8 mouse cellular contexts compared by ENCODE assay signal in the genomic region with DNA sequence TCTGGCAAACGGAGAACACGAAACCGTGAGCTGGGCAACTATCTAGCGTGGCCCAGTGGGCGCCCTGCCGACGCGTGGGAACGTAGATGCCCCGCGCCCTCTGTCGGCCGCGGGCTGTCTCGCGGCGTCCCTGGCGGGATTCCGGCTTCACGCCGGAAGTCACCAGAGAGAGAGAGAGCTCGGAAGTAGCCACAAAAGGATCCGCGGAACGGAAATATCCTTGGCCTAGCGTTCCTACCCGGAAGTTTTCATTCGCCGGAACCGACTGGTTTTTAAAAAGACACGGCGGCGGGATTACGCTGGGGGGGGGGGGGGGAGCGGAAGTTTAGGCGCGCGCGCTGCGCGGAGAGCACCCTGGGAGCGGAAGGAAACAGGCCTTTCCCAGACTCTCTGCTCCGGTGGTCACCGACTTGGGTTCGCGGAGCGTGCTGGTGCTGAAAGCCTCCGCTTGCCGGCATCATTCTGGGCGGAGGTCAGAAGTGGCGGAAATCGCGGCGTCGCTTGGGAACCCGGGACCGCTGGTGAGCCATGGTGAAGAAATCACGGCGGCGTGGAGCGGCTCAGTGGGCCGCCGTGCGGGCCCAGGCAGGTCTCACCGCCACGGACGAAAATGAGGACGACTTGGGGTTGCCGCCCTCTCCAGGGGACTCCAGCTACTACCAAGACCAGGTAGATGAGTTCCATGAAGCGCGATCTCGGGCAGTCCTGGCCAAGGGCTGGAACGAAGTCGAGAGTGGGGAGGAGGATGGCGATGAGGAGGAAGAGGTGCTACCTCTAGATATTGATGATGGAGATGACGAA. TPM values are rescaled to one million over a fixed set of nuclear protein-coding genes. Genes with fewer than 3 reads are reported as not detected.
DNase-seq lines count a peak whose midpoint lies in the region; ATAC-seq and TF ChIP-seq lines count a peak whose summit lies in the region.

A gene (plus strand): TSS at position 377 of the 801 bp plus-strand sequence.

- TF ChIP-seq CTCF in G1E (IDR thresholded peaks at IDR 0.05; ENCODE audit: low read depth, low read length): peak; percentile 65
- TF ChIP-seq CTCF in layer of hippocampus, adult 2 months (conservative IDR thresholded peaks at IDR 0.05): peak; percentile 87
- TF ChIP-seq CTCF in lung, embryonic 14.5 days (IDR thresholded peaks at IDR 0.05; ENCODE audit: low read depth): peak; percentile 86
- peak; percentile 91 for TF ChIP-seq CTCF in olfactory bulb, adult 2 months (IDR thresholded peaks at IDR 0.05; ENCODE audit: insufficient read depth, low read depth, low read length)
- peak; percentile 97 for TF ChIP-seq CTCF in thymus, adult 2 months (IDR thresholded peaks at IDR 0.05; ENCODE audit: borderline replicate concordance, control insufficient read depth, extremely low read depth, insufficient read depth, low read length, poor library complexity)

- no peaks in the 10 kb centered on the region for H3K9me3 ChIP-seq in G1E (replicated peaks)
- H3K9me3 ChIP-seq in forebrain, embryonic 16.5 days (ENCODE audit: control insufficient read depth, low read length): no peaks in the 10 kb centered on the region
- H3K9me3 ChIP-seq in lung, embryonic 14.5 days (ENCODE audit: low read depth, low read length): no peaks in the 10 kb centered on the region

- peak; percentile 85 for DNase-seq in G1E (ENCODE audit: low spot score)
- peak; percentile 88 to 95 for DNase-seq in cerebellum, adult 18-20 months
- DNase-seq in heart, postnatal 36 days: peak; percentile 94 to 95
- peak; percentile 93 to 94 for DNase-seq in layer of hippocampus, adult 2 months (ENCODE audit: low spot score in 2 of 2)
- peak; percentile 100 for DNase-seq in lung, embryonic 14.5 days
- DNase-seq in thymus, adult 2 months: peak; percentile 90

- intact Hi-C loops in heart, postnatal 36 days (cut with DNase I): no loop called here

- H3K27ac ChIP-seq in forebrain, embryonic 16.5 days (ENCODE audit: low read length): peak within 1 kb of the TSS; percentile 91
- H3K27ac ChIP-seq in layer of hippocampus, adult 2 months: peak within 1 kb of the TSS; percentile 97
- peak within 1 kb of the TSS; percentile 91 for H3K27ac ChIP-seq in lung, embryonic 14.5 days (ENCODE audit: low read depth)
- peak within 1 kb of the TSS; percentile 85 for H3K27ac ChIP-seq in olfactory bulb, adult 2 months (ENCODE audit: insufficient read depth, low read depth, low read length)
- H3K27ac ChIP-seq in thymus, adult 2 months (ENCODE audit: control insufficient read depth, insufficient read depth, low read length): peak within 1 kb of the TSS; percentile 95

- peak; percentile 87 for ATAC-seq in G1E (ENCODE audit: extremely low read depth, insufficient number of reproducible peaks, low FRiP score, poor library complexity, severe bottlenecking)
- ATAC-seq in forebrain, embryonic 16.5 days: peak; percentile 95
- ATAC-seq in lung, embryonic 14.5 days (ENCODE audit: insufficient read depth): peak; percentile 96

- WGBS in forebrain, embryonic 16.5 days: under 1% methylated on average over 76 of the region's 76 CpGs
- under 1% methylated on average over 75 of the region's 76 CpGs for WGBS in lung, embryonic 14.5 days
- WGBS in olfactory bulb, adult 2 months: under 1% methylated on average over 75 of the region's 76 CpGs
- WGBS in thymus, adult 2 months: under 1% methylated on average over 76 of the region's 76 CpGs

- H3K9ac ChIP-seq in forebrain, embryonic 16.5 days (replicated peaks; ENCODE audit: low read depth, low read length): peak within 1 kb of the TSS; percentile 90
- peak within 1 kb of the TSS; percentile 90 for H3K9ac ChIP-seq in lung, embryonic 14.5 days

- peak within 1 kb of the TSS; percentile 99 for H3K4me2 ChIP-seq in forebrain, embryonic 16.5 days (ENCODE audit: low read length)
- peak within 1 kb of the TSS; percentile 81 for H3K4me2 ChIP-seq in lung, embryonic 14.5 days

- peak within 1 kb of the TSS; percentile 96 for H3K4me3 ChIP-seq in G1E (ENCODE audit: low read depth, low read length)
- H3K4me3 ChIP-seq in forebrain, embryonic 16.5 days (replicated peaks; ENCODE audit: low read length): peak within 1 kb of the TSS; percentile 94
- peak within 1 kb of the TSS; percentile 95 for H3K4me3 ChIP-seq in layer of hippocampus, adult 2 months
- H3K4me3 ChIP-seq in lung, embryonic 14.5 days (ENCODE audit: low read depth, low read length): peak within 1 kb of the TSS; percentile 72
- peak within 1 kb of the TSS; percentile 97 for H3K4me3 ChIP-seq in olfactory bulb, adult 2 months (ENCODE audit: insufficient read depth, low read depth, low read length)
- peak within 1 kb of the TSS; percentile 83 for H3K4me3 ChIP-seq in thymus, adult 2 months (ENCODE audit: control insufficient read depth, insufficient read depth, low read length)

- H3K27me3 ChIP-seq in G1E (ENCODE audit: insufficient read depth, low read length): no peaks in the 10 kb centered on the region
- H3K27me3 ChIP-seq in forebrain, embryonic 16.5 days (replicated peaks; ENCODE audit: control insufficient read depth, insufficient read depth, low read length): no peaks in the 10 kb centered on the region
- no peaks in the 10 kb centered on the region for H3K27me3 ChIP-seq in lung, embryonic 14.5 days (ENCODE audit: insufficient read depth, low read length)
- H3K27me3 ChIP-seq in thymus, adult 2 months (ENCODE audit: control insufficient read depth, insufficient read depth, low read length): no peaks in the 10 kb centered on the region

- peak; percentile 44; the same call in 1 of the 2 replicates for TF ChIP-seq POLR2A in olfactory bulb, adult 2 months (IDR thresholded peaks at IDR 0.05; ENCODE audit: insufficient read depth, low read depth, low read length)
- TF ChIP-seq POLR2A in thymus, adult 2 months (IDR thresholded peaks at IDR 0.05; ENCODE audit: control insufficient read depth, extremely low read depth, insufficient read depth, low read length, poor library complexity): peak; percentile 93

- peaks cover 22% of the 10 kb centered on the region for H3K36me3 ChIP-seq in G1E (replicated peaks)
- no peaks in the 10 kb centered on the region for H3K36me3 ChIP-seq in forebrain, embryonic 16.5 days (ENCODE audit: control insufficient read depth, insufficient read depth)
- peaks cover 16% of the 10 kb centered on the region for H3K36me3 ChIP-seq in lung, embryonic 14.5 days (ENCODE audit: insufficient read depth)
- H3K36me3 ChIP-seq in thymus, adult 2 months (ENCODE audit: control insufficient read depth, insufficient read depth, low read length): no peaks in the 10 kb centered on the region

- H3K4me1 ChIP-seq in G1E (ENCODE audit: insufficient read depth, low read depth, low read length): peaks cover 18% of the 10 kb centered on the region
- H3K4me1 ChIP-seq in forebrain, embryonic 16.5 days (replicated peaks; ENCODE audit: control insufficient read depth, insufficient read depth, low read length): peaks cover 22% of the 10 kb centered on the region
- H3K4me1 ChIP-seq in lung, embryonic 14.5 days (ENCODE audit: insufficient read depth): peaks cover 11% of the 10 kb centered on the region
- peaks cover 8% of the 10 kb centered on the region for H3K4me1 ChIP-seq in olfactory bulb, adult 2 months (ENCODE audit: control insufficient read depth, insufficient read depth, low read length)
- H3K4me1 ChIP-seq in thymus, adult 2 months (replicated peaks; ENCODE audit: control insufficient read depth, insufficient read depth, low read length): peaks cover 13% of the 10 kb centered on the region

RNA-seq across cellular contexts. Expression of the gene that starts here (rescaled TPM):
- total RNA-seq in G1E (2014; fragmentation: Nextera tagmentation) (77.0 and 96.8 TPM in 2 replicates), G1E (2017) (53.4 and 69.7 TPM in 2 replicates)
- polyA plus RNA-seq in G1E (2012): 76.1 and 79.6 TPM in 2 replicates
- 50.8 and 55.0 TPM in 2 replicates for polyA plus RNA-seq in forebrain, embryonic 16.5 days (2015; fragmentation: Nextera tagmentation; extraction: Ambion mirVana)
- total RNA-seq in heart, postnatal 36 days (2021): 10 to 100 TPM; 23.3 TPM
- 10 to 100 TPM; 29.2 to 30.3 TPM for total RNA-seq in layer of hippocampus, adult 2 months (2021)
- polyA plus RNA-seq in lung, embryonic 14.5 days (2014; fragmentation: Nextera tagmentation; extraction: Ambion mirVana): 66.8 and 67.9 TPM in 2 replicates
- not detected in 2 replicates for polyA plus RNA-seq in olfactory bulb, adult 2 months (2012; ENCODE audit: insufficient read depth, insufficient read length, low replicate concordance, missing spikeins)
- polyA plus RNA-seq in thymus, adult 2 months (2012; rRNA removed): 19.0 and 21.3 TPM in 2 replicates

Comparison
In these comparisons a context has a peak if more than half of its experiments do, and no peak if none do; other contexts are left out.
1. Peak in every context shown above with its lines: DNase-seq, ATAC-seq, H3K4me3 ChIP-seq and H3K27ac ChIP-seq.
2. RNA of the gene that starts here (polyA plus RNA-seq): 76.1 to 79.6 TPM in G1E, 66.8 to 67.9 TPM in lung, embryonic 14.5 days, 50.8 to 55.0 TPM in forebrain, embryonic 16.5 days and 19.0 to 21.3 TPM in thymus, adult 2 months; not detected in olfactory bulb, adult 2 months; every median in the first group is over 10 times any median in the second.